Mouse (Mus musculus) heart, adult 9 months (tissue): ENCODE measurements around the gene Cxcl17.

Experiments used
- DNase-seq, 2 experiments: peaks; one replicate each; pipeline ENCODE4 v3.0.0; 2022; ENCODE audit warnings: low spot score in 2 of 2

Cxcl17 gene

GRCm38 (mm10) chr7:25369058-25369749, 43.5 kb downstream of the Cxcl17 start, which contains the start of gene Cnfn:
Gene Cnfn (minus strand): TSS chr7:25369724.
- DNase-seq = no peak

- no peak for DNase-seq
These were observed 44.4 kb downstream of the Cxcl17 start for GRCm38 (mm10) chr7:25368333-25368732.

GRCm38 (mm10) chr7:25367632-25368293, 44.9 kb downstream of the Cxcl17 start:
- no peak for DNase-seq

- DNase-seq = no peak
These were observed 46.6 kb downstream of the Cxcl17 start for GRCm38 (mm10) chr7:25365937-25366625.

GRCm38 (mm10) chr7:25363632-25364031, 49.1 kb downstream of the Cxcl17 start:
- DNase-seq = no peak

- DNase-seq = no peak
These were observed 49.5 kb downstream of the Cxcl17 start for GRCm38 (mm10) chr7:25363151-25363550.

GRCm38 (mm10) chr7:25358721-25359206, 53.9 kb downstream of the Cxcl17 start:
- DNase-seq = no peak
